Mouse (Mus musculus): Measurements from ENCODE around the gene Vmn1r191.

DNA sequence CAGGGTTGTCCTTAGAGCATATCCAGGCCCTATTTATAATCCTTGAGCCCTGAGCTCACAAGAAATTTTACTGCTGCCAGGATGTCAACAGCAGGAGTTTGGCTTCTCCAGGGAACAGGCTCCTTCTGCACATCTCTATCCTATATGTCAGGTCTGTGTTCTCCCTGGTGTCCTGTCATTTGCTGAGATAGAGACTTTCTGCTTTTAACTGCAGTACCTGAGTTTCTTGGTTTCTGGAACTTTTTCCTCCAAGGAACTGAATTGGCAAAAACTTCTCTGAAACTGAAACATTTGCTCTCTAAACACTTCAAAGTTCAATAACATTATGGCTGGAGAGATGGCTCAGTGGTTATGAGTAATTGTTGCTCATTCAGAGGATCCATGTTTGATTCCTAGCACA is 7.3 kb upstream of the Vmn1r191 start, which contains the start of gene Vmn1r192:
- TF ChIP-seq CTCF (conservative IDR thresholded peaks at IDR 0.05; ENCODE audit: low read length): no peak
- TF ChIP-seq NANOG (IDR thresholded peaks at IDR 0.05; ENCODE audit: borderline replicate concordance, low read length): no peak
